10 mouse cellular contexts compared by ENCODE assay signal in genomic region chr11:75450304-75450908, GRCm38 (mm10). TPM values are rescaled to one million over a fixed set of nuclear protein-coding genes. Genes with fewer than 3 reads are reported as not detected.
DNase-seq lines count a peak whose midpoint lies in the region; ATAC-seq and TF ChIP-seq lines count a peak whose summit lies in the region.
"Had no signal": no experiment of that assay in that cellular context is flagged by ENCODE, and none has a peak within 500 bp of the region (broad histone marks: within the 10 kb centered on the region; RNA-seq: fewer than 3 reads in every experiment).

No protein-coding gene starts in this region.

- TF ChIP-seq CTCF in bone marrow, adult 2 months (IDR thresholded peaks at IDR 0.05; ENCODE audit: control insufficient read depth, insufficient read depth, low read length): no peak

- DNase-seq in hindbrain, embryonic 11.5 days (ENCODE audit: low spot score): no peak
- peak; percentile 77 for DNase-seq in 416B (ENCODE audit: low read depth)
- DNase-seq in liver, embryonic 13.5 days: peak; percentile 67
- DNase-seq in urinary bladder, adult 2 months (ENCODE audit: low spot score): no peak
- no peak for DNase-seq in cerebellum, adult 9-11 months
- DNase-seq: kidney, adult 2 months had no signal

- peaks cover 60% of the 10 kb centered on the region for H3K36me3 ChIP-seq in hindbrain, embryonic 13.5 days
- H3K36me3 ChIP-seq in hindbrain, embryonic 11.5 days (ENCODE audit: control insufficient read depth, insufficient read depth, low read length): 0 out of 2 replicates have a peak, but pooled peaks cover 2% of the 10 kb centered on the region
- H3K36me3 ChIP-seq in liver, embryonic 13.5 days: peaks cover 63% of the 10 kb centered on the region

- no peaks in the 10 kb centered on the region for H3K9me3 ChIP-seq in hindbrain, embryonic 13.5 days
- no peaks in the 10 kb centered on the region for H3K9me3 ChIP-seq in hindbrain, embryonic 11.5 days (ENCODE audit: control insufficient read depth, low read length)
- H3K9me3 ChIP-seq in liver, embryonic 13.5 days (replicated peaks): no peaks in the 10 kb centered on the region
- H3K9me3 ChIP-seq: forebrain, embryonic 12.5 days had no signal

- WGBS in hindbrain, embryonic 13.5 days: 85% methylated on average over 8 of the region's 8 CpGs
- 89% methylated on average over 8 of the region's 8 CpGs for WGBS in hindbrain, embryonic 11.5 days
- 64% methylated on average over 8 of the region's 8 CpGs for WGBS in bone marrow, adult 2 months
- 41% methylated on average over 8 of the region's 8 CpGs for WGBS in liver, embryonic 13.5 days (ENCODE audit: insufficient replicate concordance)

- H3K27me3 ChIP-seq in hindbrain, embryonic 13.5 days: no peaks in the 10 kb centered on the region
- H3K27me3 ChIP-seq in hindbrain, embryonic 11.5 days (ENCODE audit: control insufficient read depth, insufficient read depth, low read length): no peaks in the 10 kb centered on the region
- H3K27me3 ChIP-seq in liver, embryonic 13.5 days: no peaks in the 10 kb centered on the region
- H3K27me3 ChIP-seq: forebrain, embryonic 12.5 days had no signal

- ATAC-seq in hindbrain, embryonic 13.5 days (ENCODE audit: low FRiP score): no peak
- no peak for ATAC-seq in hindbrain, embryonic 11.5 days (ENCODE audit: low FRiP score)
- ATAC-seq in liver, embryonic 13.5 days (ENCODE audit: low read depth): peak; percentile 74
- no peak for ATAC-seq in frontal cortex, adult (ENCODE audit: low TSS enrichment)

- peak overlapping the region; percentile 10 for H3K9ac ChIP-seq in hindbrain, embryonic 13.5 days
- no peak overlapping the region for H3K9ac ChIP-seq in hindbrain, embryonic 11.5 days (ENCODE audit: low read depth, low read length)
- peak overlapping the region; percentile 83 for H3K9ac ChIP-seq in liver, embryonic 13.5 days

- H3K4me1 ChIP-seq in hindbrain, embryonic 13.5 days (replicated peaks): peaks cover 48% of the 10 kb centered on the region
- H3K4me1 ChIP-seq in hindbrain, embryonic 11.5 days (replicated peaks; ENCODE audit: control insufficient read depth, insufficient read depth, low read length): peaks cover 4% of the 10 kb centered on the region; the same call in 1 of the 2 replicates
- peaks cover 8% of the 10 kb centered on the region for H3K4me1 ChIP-seq in bone marrow, adult 2 months (ENCODE audit: control insufficient read depth, insufficient read depth, low read length)
- H3K4me1 ChIP-seq in liver, embryonic 13.5 days (replicated peaks): peaks cover 87% of the 10 kb centered on the region

- TF ChIP-seq POLR2A in bone marrow, adult 2 months (IDR thresholded peaks at IDR 0.05; ENCODE audit: borderline replicate concordance, control insufficient read depth, low read depth, low read length): no peak

- H3K27ac ChIP-seq in hindbrain, embryonic 13.5 days: no peak overlapping the region
- H3K27ac ChIP-seq in hindbrain, embryonic 11.5 days (ENCODE audit: low read depth, low read length): no peak overlapping the region
- peak overlapping the region; percentile 90 for H3K27ac ChIP-seq in bone marrow, adult 2 months (ENCODE audit: control insufficient read depth, insufficient read depth, low read depth, low read length, poor library complexity)
- H3K27ac ChIP-seq in liver, embryonic 13.5 days: peak overlapping the region; percentile 99
- H3K27ac ChIP-seq: forebrain, embryonic 12.5 days had no signal

- H3K4me3 ChIP-seq in hindbrain, embryonic 13.5 days: no peak overlapping the region
- H3K4me3 ChIP-seq in hindbrain, embryonic 11.5 days (ENCODE audit: low read depth, low read length): no peak overlapping the region
- H3K4me3 ChIP-seq in bone marrow, adult 2 months (replicated peaks; ENCODE audit: control insufficient read depth, low read depth, low read length): peak overlapping the region; percentile 66
- peak overlapping the region; percentile 60 for H3K4me3 ChIP-seq in liver, embryonic 13.5 days (replicated peaks)
- H3K4me3 ChIP-seq: forebrain, embryonic 12.5 days had no signal

- no peak overlapping the region for H3K4me2 ChIP-seq in hindbrain, embryonic 13.5 days
- H3K4me2 ChIP-seq in hindbrain, embryonic 11.5 days (replicated peaks; ENCODE audit: low read depth, low read length): no peak overlapping the region
- peak overlapping the region; percentile 100 for H3K4me2 ChIP-seq in liver, embryonic 13.5 days
- H3K4me2 ChIP-seq: forebrain, embryonic 12.5 days had no signal

RNA-seq across cellular contexts. Expression of gene Wdr81, which starts 4.1 kb away (rescaled TPM):
- 6.2 and 7.1 TPM in 2 replicates for polyA plus RNA-seq in hindbrain, embryonic 13.5 days (2015; fragmentation: Nextera tagmentation; extraction: Ambion mirVana)
- 3.1 and 4.1 TPM in 2 replicates for polyA plus RNA-seq in hindbrain, embryonic 11.5 days (2014; fragmentation: Nextera tagmentation; extraction: Ambion mirVana)
- 21.0 and 33.5 TPM in 2 replicates for polyA plus RNA-seq in bone marrow, adult 2 months (2011; ENCODE audit: insufficient read depth, insufficient read length, low replicate concordance, missing spikeins)
- 18.5 and 21.3 TPM in 2 replicates for polyA plus RNA-seq in liver, embryonic 13.5 days (2015; fragmentation: Nextera tagmentation; extraction: Ambion mirVana)
- 8.5 and 13.0 TPM in 2 replicates for polyA plus RNA-seq in urinary bladder, adult 2 months (2012; rRNA removed)

RNA-seq across cellular contexts. Expression of gene Serpinf2, which starts 11.0 kb away (rescaled TPM):
- polyA plus RNA-seq in hindbrain, embryonic 13.5 days (2015; fragmentation: Nextera tagmentation; extraction: Ambion mirVana): 0.12 TPM in 1 of 2 replicates, not detected in the other
- 0.36 TPM in 1 of 2 replicates, not detected in the other for polyA plus RNA-seq in hindbrain, embryonic 11.5 days (2014; fragmentation: Nextera tagmentation; extraction: Ambion mirVana)
- polyA plus RNA-seq in bone marrow, adult 2 months (2011; ENCODE audit: insufficient read depth, insufficient read length, low replicate concordance, missing spikeins): 0.70 and 2.2 TPM in 2 replicates
- polyA plus RNA-seq in liver, embryonic 13.5 days (2015; fragmentation: Nextera tagmentation; extraction: Ambion mirVana): 372 and 430 TPM in 2 replicates
- 0.07 and 0.14 TPM in 2 replicates for polyA plus RNA-seq in urinary bladder, adult 2 months (2012; rRNA removed)
- polyA plus RNA-seq: forebrain, embryonic 12.5 days had no signal

RNA-seq across cellular contexts. Expression of gene Tlcd2, which starts 11.1 kb away (rescaled TPM):
- 2.7 and 3.4 TPM in 2 replicates for polyA plus RNA-seq in hindbrain, embryonic 13.5 days (2015; fragmentation: Nextera tagmentation; extraction: Ambion mirVana)
- polyA plus RNA-seq in hindbrain, embryonic 11.5 days (2014; fragmentation: Nextera tagmentation; extraction: Ambion mirVana): 9.1 and 9.9 TPM in 2 replicates
- polyA plus RNA-seq in bone marrow, adult 2 months (2011; ENCODE audit: insufficient read depth, insufficient read length, low replicate concordance, missing spikeins): 1.2 and 5.0 TPM in 2 replicates
- polyA plus RNA-seq in liver, embryonic 13.5 days (2015; fragmentation: Nextera tagmentation; extraction: Ambion mirVana): 18.7 and 18.8 TPM in 2 replicates
- 12.1 and 12.6 TPM in 2 replicates for polyA plus RNA-seq in urinary bladder, adult 2 months (2012; rRNA removed)

RNA-seq across cellular contexts. Expression of gene Serpinf1, which starts 27.9 kb away (rescaled TPM):
- 55.4 and 63.1 TPM in 2 replicates for polyA plus RNA-seq in hindbrain, embryonic 13.5 days (2015; fragmentation: Nextera tagmentation; extraction: Ambion mirVana)
- polyA plus RNA-seq in hindbrain, embryonic 11.5 days (2014; fragmentation: Nextera tagmentation; extraction: Ambion mirVana): 90.5 and 91.3 TPM in 2 replicates
- polyA plus RNA-seq in bone marrow, adult 2 months (2011; ENCODE audit: insufficient read depth, insufficient read length, low replicate concordance, missing spikeins): 16.7 and 18.3 TPM in 2 replicates
- polyA plus RNA-seq in liver, embryonic 13.5 days (2015; fragmentation: Nextera tagmentation; extraction: Ambion mirVana): 179 and 181 TPM in 2 replicates
- 85.3 and 147 TPM in 2 replicates for polyA plus RNA-seq in urinary bladder, adult 2 months (2012; rRNA removed)

RNA-seq across cellular contexts. Expression of gene Prpf8, which starts 36.2 kb away (rescaled TPM):
- 49.2 and 51.8 TPM in 2 replicates for polyA plus RNA-seq in hindbrain, embryonic 13.5 days (2015; fragmentation: Nextera tagmentation; extraction: Ambion mirVana)
- polyA plus RNA-seq in hindbrain, embryonic 11.5 days (2014; fragmentation: Nextera tagmentation; extraction: Ambion mirVana): 86.6 and 89.6 TPM in 2 replicates
- polyA plus RNA-seq in bone marrow, adult 2 months (2011; ENCODE audit: insufficient read depth, insufficient read length, low replicate concordance, missing spikeins): 18.5 and 35.4 TPM in 2 replicates
- 28.2 and 31.5 TPM in 2 replicates for polyA plus RNA-seq in liver, embryonic 13.5 days (2015; fragmentation: Nextera tagmentation; extraction: Ambion mirVana)
- polyA plus RNA-seq in urinary bladder, adult 2 months (2012; rRNA removed): 75.7 and 79.3 TPM in 2 replicates

Comparison
In these comparisons a context has a peak if more than half of its experiments do, and no peak if none do; other contexts are left out.
1. H3K27ac ChIP-seq: peak in bone marrow, adult 2 months (single experiment) and liver, embryonic 13.5 days (single experiment); none in hindbrain, embryonic 13.5 days (single experiment) and hindbrain, embryonic 11.5 days (single experiment).
2. H3K4me3 ChIP-seq: peak in bone marrow, adult 2 months (single experiment) and liver, embryonic 13.5 days (single experiment); none in hindbrain, embryonic 13.5 days (single experiment) and hindbrain, embryonic 11.5 days (single experiment).
3. DNase-seq: peak in 416B (single experiment) and liver, embryonic 13.5 days (single experiment); none in hindbrain, embryonic 11.5 days (single experiment), urinary bladder, adult 2 months (single experiment) and cerebellum, adult 9-11 months (single experiment).
4. RNA of gene Serpinf2, which starts 11.0 kb away (polyA plus RNA-seq): 372 to 430 TPM in liver, embryonic 13.5 days; 0.70 to 2.2 TPM in bone marrow, adult 2 months, 0.07 to 0.14 TPM in urinary bladder, adult 2 months, 0.12 TPM in hindbrain, embryonic 13.5 days and 0.36 TPM in hindbrain, embryonic 11.5 days; every median in the first group is over 100 times any median in the second.